In genomic region chr9:43636372-43636965, GRCm38 (mm10) we compare ENCODE assay signal across 22 mouse cellular contexts.
"Had no signal": no experiment of that assay in that cellular context is flagged by ENCODE, and none has a peak within 500 bp of the region (broad histone marks: within the 10 kb centered on the region; RNA-seq: fewer than 3 reads in every experiment).

No protein-coding gene starts in this region.

- H3K4me2 ChIP-seq: intestine, embryonic 15.5 days; limb, embryonic 12.5 days; limb, embryonic 15.5 days; lung, embryonic 15.5 days; midbrain, embryonic 15.5 days; neural tube, embryonic 12.5 days; neural tube, embryonic 15.5 days had no signal

- H3K9me3 ChIP-seq: intestine, embryonic 15.5 days; limb, embryonic 12.5 days; limb, embryonic 15.5 days; lung, embryonic 15.5 days; megakaryocyte, embryonic 14.5 days; midbrain, embryonic 10.5 days; midbrain, embryonic 15.5 days; neural tube, embryonic 12.5 days; neural tube, embryonic 15.5 days had no signal

- H3K4me1 ChIP-seq: intestine, embryonic 15.5 days; limb, embryonic 15.5 days; lung, embryonic 15.5 days; megakaryocyte, embryonic 14.5 days; midbrain, embryonic 10.5 days; midbrain, embryonic 15.5 days; neural tube, embryonic 12.5 days; neural tube, embryonic 15.5 days had no signal

- H3K27me3 ChIP-seq: intestine, embryonic 15.5 days; limb, embryonic 12.5 days; limb, embryonic 15.5 days; lung, embryonic 15.5 days; midbrain, embryonic 15.5 days; neural tube, embryonic 12.5 days; neural tube, embryonic 15.5 days had no signal

- H3K4me3 ChIP-seq: intestine, embryonic 15.5 days; limb, embryonic 12.5 days; limb, embryonic 15.5 days; lung, embryonic 15.5 days; megakaryocyte, embryonic 14.5 days; midbrain, embryonic 10.5 days; midbrain, embryonic 15.5 days; neural tube, embryonic 12.5 days; neural tube, embryonic 15.5 days had no signal

- H3K36me3 ChIP-seq: intestine, embryonic 15.5 days; limb, embryonic 12.5 days; limb, embryonic 15.5 days; lung, embryonic 15.5 days; midbrain, embryonic 10.5 days; midbrain, embryonic 15.5 days; neural tube, embryonic 12.5 days; neural tube, embryonic 15.5 days had no signal

- ATAC-seq: intestine, embryonic 15.5 days; midbrain, embryonic 15.5 days had no signal

- H3K9ac ChIP-seq: intestine, embryonic 15.5 days; limb, embryonic 12.5 days; limb, embryonic 15.5 days; liver, embryonic 14.5 days; lung, embryonic 15.5 days; midbrain, embryonic 15.5 days; neural tube, embryonic 12.5 days; neural tube, embryonic 15.5 days had no signal

- H3K27ac ChIP-seq: intestine, embryonic 15.5 days; kidney, postnatal 0 days; limb, embryonic 12.5 days; limb, embryonic 15.5 days; liver, embryonic 14.5 days; lung, embryonic 15.5 days; midbrain, embryonic 10.5 days; midbrain, embryonic 15.5 days; neural tube, embryonic 12.5 days; neural tube, embryonic 15.5 days; stomach, postnatal 0 days had no signal

- DNase-seq: left cerebral cortex, postnatal 4 days; lung, adult 18-20 months; lung, postnatal 10 days; lung, postnatal 36 days; right cerebral cortex, adult 18-20 months; right cerebral cortex, postnatal 14 days; right cerebral cortex, postnatal 4 days; thymus, adult 2 months; thymus, postnatal 14 days; thymus, postnatal 4 days had no signal
